Mouse (Mus musculus) ovary, adult 10 weeks (tissue): Measurements from ENCODE around the gene Mecr. TPM values are rescaled to one million over a fixed set of nuclear protein-coding genes. Genes with fewer than 3 reads are reported as not detected.

Experiments
- polyA plus RNA-seq: library from polyadenylated mRNA; stranded (reverse); fragments of 350-450 nt; fragmentation: Illumina TruSeq; extraction: RNeasy Lipid Tissue Mini Kit (QIAGEN cat#74804); gene quantifications from one replicate; pipeline ENCODE4 v1.2.3, GENCODE M21; 2014

Mecr gene
- polyA plus RNA-seq, result 3.1 TPM

DNA sequence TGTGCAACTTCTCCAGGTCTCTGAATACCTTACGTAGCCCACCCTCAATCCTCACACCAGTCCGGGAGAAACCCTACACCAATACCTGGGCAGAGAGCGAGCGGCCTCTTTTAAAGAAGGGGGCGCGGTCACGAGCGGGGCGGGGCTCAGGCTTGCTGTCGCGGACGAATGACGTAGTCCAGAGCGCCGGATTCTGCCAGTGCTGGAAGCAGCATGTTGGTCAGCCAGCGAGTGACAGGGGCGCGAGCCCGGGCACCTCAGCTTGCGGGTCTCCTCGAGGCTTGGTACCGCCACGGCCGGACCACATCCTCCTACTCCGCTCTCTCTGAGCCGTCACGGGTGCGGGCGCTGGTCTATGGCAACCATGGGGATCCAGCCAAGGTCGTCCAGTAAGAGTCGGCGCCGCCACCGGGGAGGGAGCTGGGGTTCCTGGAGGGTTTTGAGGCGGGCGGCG lies at the start of gene Mecr:
TSS of gene Mecr (plus strand) at position 181 of the 454 bp plus-strand sequence.

DNA sequence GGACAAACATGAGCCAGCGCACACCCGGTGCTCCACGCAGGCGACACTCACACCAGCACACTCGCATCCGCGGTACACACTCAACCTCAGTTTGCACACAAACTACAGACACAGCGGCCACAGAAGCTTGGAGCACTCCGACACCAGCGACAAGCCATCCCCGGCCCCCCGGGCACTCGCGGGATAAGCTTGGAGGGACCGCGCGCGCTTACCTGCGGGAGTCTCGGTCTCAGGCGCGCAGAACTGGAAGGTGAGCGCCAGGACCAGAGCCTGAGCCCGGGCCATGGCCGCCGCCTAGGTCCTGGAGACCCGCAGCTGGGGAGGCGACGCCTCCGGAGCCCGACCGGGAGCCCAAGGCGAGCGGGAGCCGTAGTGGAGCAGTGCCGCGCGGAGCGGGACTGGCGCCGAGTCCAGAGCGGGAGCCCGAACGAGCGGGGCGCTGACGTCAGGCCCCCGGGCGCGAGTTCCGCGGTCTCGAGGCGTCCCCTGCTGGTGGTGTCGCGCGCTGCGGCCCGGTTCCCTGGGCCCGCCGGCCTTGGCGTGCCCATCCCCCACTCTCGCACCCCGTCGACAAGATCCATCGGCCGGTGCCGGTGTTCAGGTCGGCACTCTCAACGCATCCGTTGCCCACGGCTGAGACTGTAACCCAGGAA lies 5.3 kb upstream of the Mecr start, which contains the start of gene Ptpru:
TSS of gene Ptpru (minus strand) at position 417 of the 653 bp plus-strand sequence.

DNA sequence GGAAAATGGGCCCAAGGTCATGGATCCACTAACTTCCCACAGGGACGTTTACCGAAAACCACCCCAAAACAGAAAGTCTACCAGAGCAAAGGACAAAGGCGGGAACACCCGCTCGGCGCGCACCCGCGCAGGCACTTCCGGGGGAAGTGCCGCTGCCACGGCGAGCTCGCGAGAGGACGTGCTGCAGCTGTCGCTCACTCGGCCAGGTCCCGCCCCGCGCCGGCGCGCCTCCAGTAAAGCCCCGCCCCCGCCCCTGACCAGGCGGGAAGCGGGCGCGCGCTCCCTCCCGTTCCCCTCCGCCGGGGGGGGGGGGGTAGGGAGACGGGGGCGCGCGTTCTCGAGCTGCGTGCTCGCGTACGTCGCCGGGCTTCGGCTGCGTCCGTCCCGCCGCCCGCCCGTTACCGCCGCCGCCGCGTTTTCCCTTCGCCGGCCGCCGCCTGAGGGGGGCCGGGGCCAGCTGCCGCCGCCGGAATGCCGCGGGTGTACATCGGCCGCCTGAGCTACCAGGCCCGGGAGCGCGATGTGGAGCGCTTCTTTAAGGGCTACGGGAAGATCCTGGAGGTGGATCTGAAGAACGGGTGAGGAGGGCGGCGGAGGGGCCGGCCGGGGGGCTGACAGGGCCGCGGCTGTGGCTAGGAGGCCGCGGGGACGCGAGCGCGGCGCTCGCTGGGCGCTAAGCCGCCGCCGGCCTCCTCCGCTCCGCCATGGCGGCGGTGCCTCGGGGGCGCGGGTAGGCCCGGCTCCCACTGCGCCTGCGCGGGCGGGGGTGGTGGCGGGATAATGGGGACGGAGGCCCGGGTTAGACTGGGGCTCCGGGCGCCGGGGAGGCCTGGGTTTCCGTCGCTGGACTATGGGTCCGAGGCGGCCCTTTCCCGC lies 30.3 kb downstream of the Mecr start, which contains the start of gene Srsf4:
TSS of gene Srsf4 (plus strand) at position 325 of the 876 bp plus-strand sequence.

Other genes with a start within 250 kb of the Mecr start
- gene Ptpru, start 5.2 kb upstream of the Mecr start, polyA plus RNA-seq, result 3.4 TPM
- 19.7 TPM for gene Srsf4, start 30.1 kb downstream of the Mecr start, polyA plus RNA-seq
- gene Tmem200b, start 78.3 kb downstream of the Mecr start, polyA plus RNA-seq, result not detected
- not detected for gene Gm10300, start 231.2 kb downstream of the Mecr start, polyA plus RNA-seq
- 28.6 TPM for gene Epb41, start 231.9 kb downstream of the Mecr start, polyA plus RNA-seq